23 mouse cellular contexts compared by ENCODE assay signal in the genomic region with DNA sequence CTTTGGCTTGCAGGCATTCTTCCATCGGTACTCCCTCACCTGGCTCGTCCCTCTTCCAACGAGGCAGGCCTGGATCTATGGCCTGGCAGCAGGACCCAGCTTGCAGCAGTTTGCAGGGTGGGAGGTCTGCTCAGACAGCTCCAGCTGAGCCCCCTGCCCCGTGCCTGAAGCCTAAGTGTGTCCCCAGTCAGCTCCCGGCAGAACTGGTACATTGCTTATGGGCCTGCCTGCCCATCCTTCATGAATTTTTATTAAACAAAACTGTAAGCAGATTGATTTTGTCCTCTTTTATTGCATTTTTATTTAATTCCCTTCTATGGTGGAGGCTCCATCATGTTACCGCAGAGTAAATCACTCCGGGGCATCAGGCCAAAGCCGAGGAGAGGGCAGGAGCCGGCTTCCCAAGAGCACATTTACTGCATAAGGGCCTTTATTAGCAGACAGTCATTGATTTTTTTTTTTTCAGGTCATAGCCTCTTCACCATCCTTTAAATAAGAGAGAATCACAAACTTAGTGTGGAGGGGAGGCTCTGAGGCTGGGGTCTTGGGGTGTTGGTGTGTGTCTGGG.
A peak's percentile ranks its signal among the peaks of the same experiment; 100 is the strongest.
DNase-seq lines count a peak whose midpoint lies in the region; ATAC-seq and TF ChIP-seq lines count a peak whose summit lies in the region.
"Had no signal": no experiment of that assay in that cellular context is flagged by ENCODE, and none has a peak within 500 bp of the region (broad histone marks: within the 10 kb centered on the region; RNA-seq: fewer than 3 reads in every experiment).

No protein-coding gene starts in this region.

- no peaks in the 10 kb centered on the region for H3K36me3 ChIP-seq in heart, embryonic 11.5 days (ENCODE audit: control insufficient read depth, insufficient read depth, low read length)
- H3K36me3 ChIP-seq in kidney, adult 2 months (ENCODE audit: control insufficient read depth, insufficient read depth, low read length) = no peaks in the 10 kb centered on the region
- H3K36me3 ChIP-seq in midbrain, embryonic 11.5 days (ENCODE audit: control insufficient read depth, insufficient read depth, low read length) = no peaks in the 10 kb centered on the region
- no peaks in the 10 kb centered on the region for H3K36me3 ChIP-seq in midbrain, postnatal 0 days (ENCODE audit: insufficient read depth, low read length)
- H3K36me3 ChIP-seq: forebrain, embryonic 10.5 days; heart, embryonic 12.5 days; heart, embryonic 15.5 days; hindbrain, embryonic 10.5 days had no signal

- no peak for ATAC-seq in heart, embryonic 11.5 days (replicated peaks; ENCODE audit: insufficient number of reproducible peaks, low FRiP score, low TSS enrichment)
- no peak for ATAC-seq in midbrain, embryonic 11.5 days (ENCODE audit: low FRiP score)
- ATAC-seq in midbrain, postnatal 0 days (ENCODE audit: low FRiP score) = no peak
- ATAC-seq: activated CD4-positive, CD25-positive, alpha-beta regulatory T cell, adult 4 months; forebrain, embryonic 13.5 days; forebrain, embryonic 16.5 days had no signal

- no peak for TF ChIP-seq CTCF in kidney, adult 2 months (conservative IDR thresholded peaks at IDR 0.05; ENCODE audit: insufficient read depth, insufficient read length, low read depth, low read length)
- TF ChIP-seq CTCF in midbrain, postnatal 0 days (IDR thresholded peaks at IDR 0.05) = no peak

- no peaks in the 10 kb centered on the region for H3K4me1 ChIP-seq in heart, embryonic 11.5 days (ENCODE audit: control insufficient read depth, insufficient read depth, low read length)
- H3K4me1 ChIP-seq in kidney, adult 2 months (ENCODE audit: control insufficient read depth, insufficient read depth, low read length) = no peaks in the 10 kb centered on the region; the same call in 1 of the 2 replicates
- H3K4me1 ChIP-seq in midbrain, embryonic 11.5 days (ENCODE audit: control insufficient read depth, insufficient read depth, low read length) = no peaks in the 10 kb centered on the region
- no peaks in the 10 kb centered on the region for H3K4me1 ChIP-seq in midbrain, postnatal 0 days (ENCODE audit: insufficient read depth, low read length)
- H3K4me1 ChIP-seq: heart, embryonic 12.5 days; heart, embryonic 15.5 days had no signal

- H3K9me3 ChIP-seq in heart, embryonic 11.5 days (replicated peaks; ENCODE audit: control insufficient read depth, low read length) = no peaks in the 10 kb centered on the region
- H3K9me3 ChIP-seq in midbrain, embryonic 11.5 days (ENCODE audit: control insufficient read depth, low read length) = no peaks in the 10 kb centered on the region
- H3K9me3 ChIP-seq in midbrain, postnatal 0 days (ENCODE audit: low read length) = no peaks in the 10 kb centered on the region
- H3K9me3 ChIP-seq: forebrain, embryonic 10.5 days; forebrain, embryonic 13.5 days; heart, embryonic 12.5 days; heart, embryonic 15.5 days; hindbrain, embryonic 10.5 days had no signal

- no peak overlapping the region for H3K4me3 ChIP-seq in heart, embryonic 11.5 days (ENCODE audit: low read depth, low read length)
- no peak overlapping the region for H3K4me3 ChIP-seq in kidney, adult 2 months (ENCODE audit: insufficient read depth, low read depth, low read length)
- H3K4me3 ChIP-seq in midbrain, embryonic 11.5 days (ENCODE audit: low read depth, low read length) = no peak overlapping the region
- no peak overlapping the region for H3K4me3 ChIP-seq in midbrain, postnatal 0 days (ENCODE audit: low read depth, low read length)
- H3K4me3 ChIP-seq: forebrain, embryonic 10.5 days; forebrain, embryonic 13.5 days; heart, embryonic 12.5 days; heart, embryonic 15.5 days; hindbrain, embryonic 10.5 days had no signal

- no peaks in the 10 kb centered on the region for H3K27me3 ChIP-seq in heart, embryonic 11.5 days (ENCODE audit: control insufficient read depth, insufficient read depth, low read length)
- no peaks in the 10 kb centered on the region for H3K27me3 ChIP-seq in kidney, adult 2 months (replicated peaks; ENCODE audit: control insufficient read depth, insufficient read depth, low read length)
- no peaks in the 10 kb centered on the region for H3K27me3 ChIP-seq in midbrain, embryonic 11.5 days (ENCODE audit: control insufficient read depth, insufficient read depth, low read length)
- no peaks in the 10 kb centered on the region for H3K27me3 ChIP-seq in midbrain, postnatal 0 days (ENCODE audit: insufficient read depth, low read length)
- H3K27me3 ChIP-seq: forebrain, embryonic 13.5 days; heart, embryonic 15.5 days had no signal

- H3K4me2 ChIP-seq in heart, embryonic 11.5 days = no peak overlapping the region
- no peak overlapping the region for H3K4me2 ChIP-seq in midbrain, embryonic 11.5 days
- H3K4me2 ChIP-seq in midbrain, postnatal 0 days (ENCODE audit: low read depth, low read length, poor library complexity, severe bottlenecking) = no peak overlapping the region
- H3K4me2 ChIP-seq: forebrain, embryonic 13.5 days; heart, embryonic 12.5 days; heart, embryonic 15.5 days; hindbrain, embryonic 14.5 days had no signal

- no peak overlapping the region for H3K9ac ChIP-seq in heart, embryonic 11.5 days (ENCODE audit: low read depth, low read length)
- no peak overlapping the region for H3K9ac ChIP-seq in midbrain, embryonic 11.5 days (ENCODE audit: low read length)
- no peak overlapping the region for H3K9ac ChIP-seq in midbrain, postnatal 0 days (replicated peaks; ENCODE audit: low read length, poor library complexity, severe bottlenecking)
- H3K9ac ChIP-seq: forebrain, embryonic 13.5 days; heart, embryonic 12.5 days; heart, embryonic 15.5 days; hindbrain, embryonic 14.5 days had no signal

- 73% methylated on average over 9 of the region's 9 CpGs for WGBS in heart, embryonic 11.5 days (ENCODE audit: insufficient replicate concordance)
- WGBS in kidney, adult 2 months = 72% methylated on average over 9 of the region's 9 CpGs
- WGBS in midbrain, embryonic 11.5 days = 78% methylated on average over 9 of the region's 9 CpGs
- WGBS in midbrain, postnatal 0 days = 59% methylated on average over 9 of the region's 9 CpGs

- no peak overlapping the region for H3K27ac ChIP-seq in heart, embryonic 11.5 days (ENCODE audit: low read depth, low read length)
- H3K27ac ChIP-seq in kidney, adult 2 months (ENCODE audit: insufficient read depth, low read depth, low read length) = no peak overlapping the region
- no peak overlapping the region for H3K27ac ChIP-seq in midbrain, embryonic 11.5 days (ENCODE audit: low read depth, low read length)
- no peak overlapping the region for H3K27ac ChIP-seq in midbrain, postnatal 0 days (ENCODE audit: low read depth, low read length)
- H3K27ac ChIP-seq: forebrain, embryonic 10.5 days; forebrain, embryonic 13.5 days; heart, embryonic 15.5 days; hindbrain, embryonic 10.5 days; hindbrain, embryonic 14.5 days had no signal

- DNase-seq in heart, adult 11 months = peak; percentile 78
- peak; percentile 47 for DNase-seq in kidney, postnatal 14 days
- DNase-seq in kidney, adult 2 months = no peak
- peak; percentile 79 for DNase-seq in midbrain, embryonic 11.5 days (ENCODE audit: low spot score, missing footprints)
- DNase-seq in midbrain, postnatal 0 days (ENCODE audit: low spot score) = no peak
- DNase-seq: adrenal gland, adult 8-10 months; adrenal gland, postnatal 36 days; cerebellum, adult 18-20 months; cerebellum, adult 9-10 months; cerebellum, postnatal 14 days; gastrocnemius, postnatal 10 days; gastrocnemius, postnatal 36 days; heart, postnatal 10 days; heart, postnatal 36 days had no signal

- no peak for TF ChIP-seq POLR2A in kidney, adult 2 months (IDR thresholded peaks at IDR 0.05; ENCODE audit: low read depth, low read length)

Comparison
In these comparisons a context has a peak if more than half of its experiments do, and no peak if none do; other contexts are left out.
1. DNase-seq: peak in heart, adult 11 months (single experiment), kidney, postnatal 14 days (single experiment) and midbrain, embryonic 11.5 days (single experiment); none in kidney, adult 2 months (single experiment) and midbrain, postnatal 0 days (single experiment).